Mouse (Mus musculus) gastrocnemius, adult 2 months (tissue): ENCODE measurements at regions not wholly inside any gene's neighbourhood (a gene's known extent, or its start where the extent isn't known, plus 50 kb on each side); places are given as distances from the start of the nearest gene placed in this dataset.

Experiments used
- DNase-seq: peaks from one replicate; pipeline ENCODE4 v3.0.0; 2022
- H3K27ac ChIP-seq: fragments of 200-600 bp; 2 replicates; pipeline ENCODE4 v1.8.1; 2022; ENCODE audit warnings: mild to moderate bottlenecking
- H3K4me3 ChIP-seq: fragments of 200-600 bp; 2 replicates; pipeline ENCODE4 v1.8.1; 2022; ENCODE audit warnings: mild to moderate bottlenecking, moderate library complexity
- CTCF ChIP-seq: fragments of 200-600 bp; IDR thresholded peaks from 2 replicates; pipeline ENCODE4 v1.8.1; 2022; ENCODE audit warnings: antibody characterized with exemption, mild to moderate bottlenecking, moderate library complexity
- intact Hi-C: fragments of 180-260 bp; cut with DNase I; formaldehyde crosslinking; loops from one replicate; pipeline ENCODE4 v1.15.1; 2025

- DNase-seq: no peak
- H3K4me3 ChIP-seq: no peak overlapping the region
- H3K27ac ChIP-seq: no peak overlapping the region
- intact Hi-C loops: no loop called here
- no peak for TF ChIP-seq CTCF
Measured at GRCm38 (mm10) chr15:31148251-31149145, 75.6 kb upstream of the Dap start.

- Histone ChIP-seq H3K27ac (no peak overlapping the region), H3K4me3 (no peak overlapping the region)
- no peak for TF ChIP-seq CTCF
- no peak for DNase-seq
- intact Hi-C loops: loop anchor here (2.0 kb wide), 1 partner anchor 221 kb away; no protein-coding TSS in a partner anchor
Measured at GRCm38 (mm10) chr15:31149855-31150254, 74.3 kb upstream of the Dap start.

- DNase-seq: peak; percentile 53
- H3K27ac ChIP-seq: no peak overlapping the region
- H3K4me3 ChIP-seq: no peak overlapping the region
- intact Hi-C loops: loop anchor here (2.0 kb wide), 1 partner anchor 222 kb away; no protein-coding TSS in a partner anchor
- peak; percentile 66 for TF ChIP-seq CTCF
Measured at GRCm38 (mm10) chr15:31150546-31151471, 73.3 kb upstream of the Dap start.

GRCm38 (mm10) chr15:31155141-31155540 is 69.0 kb upstream of the Dap start:
- no peak overlapping the region for H3K27ac ChIP-seq

GRCm38 (mm10) chr15:31166543-31167105 is 57.5 kb upstream of the Dap start:
- TF ChIP-seq CTCF: no peak

More at GRCm38 (mm10) chr15:31155141-31155540, 69.0 kb upstream of the Dap start:
- intact Hi-C loops: no loop called here
- DNase-seq: no peak
- H3K4me3 ChIP-seq: no peak overlapping the region
- TF ChIP-seq CTCF: no peak

GRCm38 (mm10) chr15:31167506-31167905 is 56.6 kb upstream of the Dap start:
- intact Hi-C loops: no loop called here
- Histone ChIP-seq H3K4me3 (no peak overlapping the region), H3K27ac (no peak overlapping the region)
- TF ChIP-seq CTCF: no peak
- DNase-seq: no peak

More at GRCm38 (mm10) chr15:31166543-31167105, 57.5 kb upstream of the Dap start:
- intact Hi-C loops: no loop called here
- no peak overlapping the region for H3K27ac ChIP-seq
- DNase-seq: no peak
- no peak overlapping the region for H3K4me3 ChIP-seq

GRCm38 (mm10) chr15:31168191-31168590 is 55.9 kb upstream of the Dap start:
- H3K4me3 ChIP-seq: no peak overlapping the region
- DNase-seq: no peak
- intact Hi-C loops: no loop called here
- no peak for TF ChIP-seq CTCF
- no peak overlapping the region for H3K27ac ChIP-seq

- no peak for DNase-seq
- intact Hi-C loops: no loop called here
- H3K4me3 ChIP-seq: no peak overlapping the region
- no peak overlapping the region for H3K27ac ChIP-seq
- TF ChIP-seq CTCF: no peak
Measured at GRCm38 (mm10) chr15:31173309-31174115, 50.6 kb upstream of the Dap start.
